Mouse (Mus musculus): ENCODE data around the gene Tph1.

- TF ChIP-seq CTCF (IDR thresholded peaks at IDR 0.05; ENCODE audit: low read depth) (no peak), EP300 (IDR thresholded peaks at IDR 0.05; ENCODE audit: low read depth) (no peak)
These were observed 47.2 kb upstream of the Tph1 start for GRCm38 (mm10) chr7:46719526-46719925.
